Mouse (Mus musculus) spleen, postnatal 10 days (tissue): ENCODE measurements around the gene Tap1.

Source experiments
- DNase-seq, 2 experiments: peaks; one replicate each; pipeline ENCODE4 v3.0.0; 2021 to 2022; ENCODE audit warnings: low spot score in 2 of 2

Tap1 gene

GRCm38 (mm10) chr17:34179019-34179418 lies 8.3 kb upstream of the Tap1 start:
- DNase-seq, result no peak

GRCm38 (mm10) chr17:34179913-34180859 lies 7.2 kb upstream of the Tap1 start:
- DNase-seq, result peak in 1 of 2 experiments; percentile 31

DNA sequence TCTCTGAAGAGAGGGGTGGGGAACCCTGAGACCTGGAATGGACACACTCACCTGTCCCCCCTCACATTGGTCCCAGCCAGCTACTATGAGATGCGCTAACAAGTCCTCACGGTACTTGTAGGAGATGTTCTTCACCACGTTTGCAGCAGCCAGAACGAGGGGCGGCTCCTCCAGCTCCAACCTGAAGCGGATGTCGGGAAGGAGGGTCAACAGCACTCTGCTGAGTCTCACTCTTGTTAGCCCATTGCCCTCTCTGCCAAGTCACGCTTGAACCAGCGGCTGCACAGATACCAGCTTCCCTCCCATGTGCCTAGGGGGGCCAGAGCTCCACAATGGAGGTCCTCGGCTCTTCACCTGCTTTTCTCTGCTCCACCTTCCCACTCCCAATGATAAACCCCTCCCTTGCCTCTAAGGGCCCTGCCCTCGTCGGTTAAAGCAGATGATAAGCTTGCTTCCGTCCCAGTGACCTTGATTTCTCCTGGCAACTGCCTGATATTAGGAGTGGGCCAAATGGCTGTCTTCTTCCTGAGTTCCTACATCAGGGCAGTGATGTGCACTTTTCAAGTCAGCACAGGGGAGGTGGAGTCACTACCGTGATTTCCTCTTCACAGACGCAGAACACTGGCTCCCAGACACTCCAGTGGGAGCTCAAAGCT lies 3.7 kb upstream of the Tap1 start:
- no peak for DNase-seq

DNA sequence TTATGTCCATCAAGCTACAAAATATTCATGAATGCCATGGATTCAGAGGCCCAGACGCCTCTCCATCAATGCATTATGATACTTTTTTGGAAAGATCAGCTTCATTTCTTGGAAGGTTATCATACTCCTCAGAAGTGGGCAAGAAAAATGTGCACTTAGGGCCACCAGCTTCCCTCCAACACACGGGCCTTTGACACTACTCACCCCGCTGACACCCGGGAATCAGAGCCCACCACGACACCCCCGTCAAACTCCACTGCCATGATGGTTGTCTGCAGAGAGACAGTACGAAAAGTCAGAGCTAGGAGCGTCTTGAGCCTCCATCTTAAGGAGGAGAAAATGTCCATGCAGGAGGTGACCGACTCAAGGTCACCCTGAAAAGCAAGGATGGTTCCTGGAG lies 1.8 kb upstream of the Tap1 start:
- no peak for DNase-seq

GRCm38 (mm10) chr17:34186885-34187260 lies 480 bp upstream of the Tap1 start:
- DNase-seq, result peak in 1 of 2 experiments; percentile 52

GRCm38 (mm10) chr17:34188010-34188409 lies 657 bp downstream of the Tap1 start:
- peak; percentile 63 to 70 for DNase-seq

DNA sequence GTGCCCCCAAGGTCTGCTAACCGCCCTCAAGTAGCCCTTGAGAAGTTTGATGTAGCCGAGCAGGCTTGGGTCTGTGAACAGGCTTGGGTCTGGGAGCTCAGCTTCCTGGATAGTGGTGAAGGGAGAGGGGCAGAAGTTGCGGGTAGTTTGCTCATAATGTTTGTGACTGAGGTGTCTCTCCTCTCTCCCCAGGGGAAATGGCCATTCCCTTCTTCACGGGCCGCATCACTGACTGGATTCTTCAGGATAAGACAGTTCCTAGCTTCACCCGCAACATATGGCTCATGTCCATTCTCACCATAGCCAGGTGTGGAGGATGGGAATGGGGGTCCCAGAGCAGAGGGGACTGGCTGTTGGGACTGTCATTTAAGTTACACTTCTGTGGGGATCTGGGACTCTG lies 1.6 kb downstream of the Tap1 start:
- no peak for DNase-seq

DNA sequence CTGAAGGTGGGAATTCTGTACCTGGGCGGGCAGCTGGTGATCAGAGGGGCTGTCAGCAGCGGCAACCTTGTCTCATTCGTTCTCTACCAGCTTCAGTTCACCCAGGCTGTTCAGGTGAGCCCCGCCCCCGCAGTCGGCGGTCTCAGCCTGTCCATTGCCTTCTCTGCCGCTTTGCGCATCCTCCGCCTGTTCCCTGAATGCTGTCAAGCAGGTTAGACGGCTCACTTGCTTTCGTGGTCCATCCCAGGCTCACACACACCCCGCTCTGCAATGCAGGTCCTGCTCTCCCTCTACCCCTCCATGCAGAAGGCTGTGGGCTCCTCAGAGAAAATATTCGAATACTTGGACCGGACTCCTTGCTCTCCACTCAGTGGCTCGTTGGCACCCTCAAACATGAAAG lies 5.5 kb downstream of the Tap1 start:
- no peak for DNase-seq

- DNase-seq, result no peak
Observed at GRCm38 (mm10) chr17:34193468-34193867, 6.1 kb downstream of the Tap1 start.

DNA sequence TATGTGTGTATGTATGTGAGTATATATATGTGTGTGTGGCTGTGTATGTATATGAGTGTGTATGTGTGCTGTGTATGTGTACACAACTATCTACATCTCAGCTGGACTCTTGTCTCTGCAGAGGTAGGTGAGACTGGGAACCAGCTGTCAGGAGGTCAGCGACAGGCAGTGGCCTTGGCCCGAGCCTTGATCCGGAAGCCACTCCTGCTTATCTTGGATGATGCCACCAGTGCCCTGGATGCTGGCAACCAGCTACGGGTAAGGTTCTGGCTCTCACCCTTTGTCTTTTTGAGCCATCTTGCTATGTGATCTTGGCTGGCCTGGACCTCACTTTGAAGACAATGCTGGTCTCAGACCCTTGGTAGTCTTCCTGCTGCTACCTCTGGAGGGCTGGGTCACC lies 7.4 kb downstream of the Tap1 start:
- DNase-seq, result no peak

- peak in 1 of 2 experiments; percentile 75 for DNase-seq
Observed at GRCm38 (mm10) chr17:34196491-34196890, 9.1 kb downstream of the Tap1 start.

GRCm38 (mm10) chr17:34196941-34197894 lies 9.9 kb downstream of the Tap1 start, which contains the start of gene Psmb8:
Psmb8 (plus strand) TSS chr17:34197721.
- peak; percentile 60 to 88 for DNase-seq

DNA sequence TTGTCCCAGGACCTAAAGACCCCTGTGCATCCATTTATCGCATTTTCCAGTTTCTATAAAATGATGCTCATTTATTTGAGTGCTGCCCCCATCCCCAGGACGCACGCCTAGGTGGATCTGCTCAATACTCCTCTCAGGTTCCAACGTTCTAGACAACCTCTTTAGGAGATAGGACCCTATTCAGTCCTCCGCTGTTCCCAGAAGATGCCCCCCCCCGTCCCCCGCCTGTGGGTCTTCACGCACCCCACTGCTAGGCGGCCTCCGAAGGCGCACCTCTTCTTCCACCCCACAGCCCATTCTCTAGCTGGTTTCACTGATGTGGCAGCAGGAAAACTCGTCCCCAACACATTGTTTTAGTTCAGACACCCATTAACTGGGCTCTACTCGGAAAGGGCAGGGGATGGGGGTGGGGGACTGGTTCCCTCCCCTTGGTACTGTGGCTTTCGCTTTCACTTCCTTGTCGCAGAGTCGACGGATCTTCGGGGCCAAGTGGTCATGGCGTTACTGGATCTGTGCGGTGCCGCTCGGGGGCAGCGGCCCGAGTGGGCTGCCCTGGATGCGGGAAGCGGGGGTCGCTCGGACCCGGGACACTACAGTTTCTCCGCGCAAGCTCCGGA lies 10.7 kb downstream of the Tap1 start:
- peak; percentile 54 to 79 for DNase-seq

GRCm38 (mm10) chr17:34198521-34198912 lies 11.2 kb downstream of the Tap1 start:
- DNase-seq, result no peak

- DNase-seq, result no peak
Observed at GRCm38 (mm10) chr17:34199050-34199619, 11.8 kb downstream of the Tap1 start.

DNA sequence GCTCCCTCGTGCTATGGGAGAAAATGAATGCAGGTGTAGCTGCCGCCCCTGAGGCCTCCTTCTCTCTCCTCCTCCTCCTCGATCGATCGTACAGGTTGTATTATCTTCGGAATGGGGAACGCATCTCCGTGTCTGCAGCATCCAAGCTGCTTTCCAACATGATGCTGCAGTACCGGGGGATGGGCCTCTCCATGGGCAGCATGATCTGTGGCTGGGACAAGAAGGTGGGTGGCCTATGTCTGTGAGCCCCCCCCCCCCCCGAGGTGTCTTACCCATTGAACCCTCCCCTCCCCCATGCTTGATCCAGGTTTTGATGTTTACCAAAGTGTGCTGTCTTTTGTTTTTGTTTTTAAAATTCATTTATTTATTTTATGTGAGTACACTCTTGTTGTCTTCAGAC lies 12.7 kb downstream of the Tap1 start:
- DNase-seq, result no peak

GRCm38 (mm10) chr17:34200772-34201505 lies 13.6 kb downstream of the Tap1 start:
- DNase-seq, result no peak

DNA sequence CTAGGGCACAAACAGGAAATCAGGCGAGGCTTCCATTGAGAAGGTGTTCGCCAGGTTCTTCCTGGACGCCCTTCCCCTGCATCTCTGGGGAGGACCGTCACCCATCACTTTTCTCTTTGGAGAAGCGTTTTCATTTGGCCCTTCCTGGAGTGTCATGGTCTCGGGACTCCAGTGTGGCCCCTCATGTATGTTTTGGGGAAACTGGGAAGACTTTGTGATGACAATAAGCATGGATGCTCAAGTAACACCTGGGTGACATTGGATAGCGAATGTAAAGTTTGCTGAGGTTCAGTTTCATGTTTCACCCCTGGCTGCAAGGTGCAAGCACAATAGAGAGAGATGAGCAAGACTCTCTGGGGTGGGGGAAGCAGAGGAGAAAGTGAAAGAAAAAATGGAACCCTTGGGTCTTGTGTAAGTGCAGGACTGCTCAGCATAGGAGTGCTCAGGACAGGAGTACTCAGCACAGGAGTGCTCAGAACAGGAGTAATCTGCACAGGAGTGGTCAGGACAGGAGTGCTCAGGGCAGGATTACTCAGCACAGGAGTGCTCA lies 14.2 kb downstream of the Tap1 start:
- no peak for DNase-seq

DNA sequence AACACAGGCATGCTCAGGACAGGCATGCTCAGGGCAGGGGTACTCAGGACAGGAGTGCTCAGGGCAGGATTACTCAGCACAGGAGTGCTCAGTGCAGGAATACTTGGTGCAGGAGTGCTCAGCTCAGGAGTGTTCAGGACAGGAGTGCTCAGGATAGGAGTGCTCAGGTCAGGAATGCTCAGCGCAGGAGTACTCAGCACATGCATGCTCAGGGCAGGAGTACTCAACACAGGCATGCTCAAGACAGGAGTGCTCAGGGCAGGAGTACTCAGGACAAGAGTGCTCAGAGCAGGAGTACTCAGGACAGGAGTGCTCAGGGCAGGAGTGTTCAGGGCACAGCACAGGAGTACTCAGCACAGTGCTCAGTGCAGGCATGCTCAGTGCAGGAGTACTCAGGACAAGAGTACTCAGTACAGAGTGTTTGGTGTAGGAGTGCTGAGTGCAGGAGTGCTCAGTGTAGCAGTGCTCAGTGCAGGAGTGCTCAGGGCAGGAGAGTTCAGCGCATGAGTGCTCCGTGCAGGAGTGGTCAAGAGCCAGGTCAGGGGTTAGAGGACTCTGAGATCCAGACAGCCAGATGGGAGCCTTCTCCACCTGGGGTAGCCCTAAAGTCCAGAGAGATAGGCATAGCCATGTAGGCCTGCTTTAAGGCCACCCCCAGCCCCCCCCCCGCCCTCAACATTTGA lies 15.5 kb downstream of the Tap1 start:
- DNase-seq, result peak in 1 of 2 experiments; percentile 13
